Mouse (Mus musculus) stomach, postnatal 0 days (tissue): Measurements from ENCODE around the gene Dpp4.

Source experiments
- CTCF ChIP-seq: IDR thresholded peaks from 2 replicates; pipeline ENCODE4 v1.5.1; 2016; ENCODE audit warnings: antibody characterized with exemption, low read depth, mild to moderate bottlenecking, moderate library complexity
- EP300 ChIP-seq: optimal IDR thresholded peaks from 2 replicates; pipeline ENCODE3; 2016; ENCODE audit warnings: antibody characterized with exemption

DNA sequence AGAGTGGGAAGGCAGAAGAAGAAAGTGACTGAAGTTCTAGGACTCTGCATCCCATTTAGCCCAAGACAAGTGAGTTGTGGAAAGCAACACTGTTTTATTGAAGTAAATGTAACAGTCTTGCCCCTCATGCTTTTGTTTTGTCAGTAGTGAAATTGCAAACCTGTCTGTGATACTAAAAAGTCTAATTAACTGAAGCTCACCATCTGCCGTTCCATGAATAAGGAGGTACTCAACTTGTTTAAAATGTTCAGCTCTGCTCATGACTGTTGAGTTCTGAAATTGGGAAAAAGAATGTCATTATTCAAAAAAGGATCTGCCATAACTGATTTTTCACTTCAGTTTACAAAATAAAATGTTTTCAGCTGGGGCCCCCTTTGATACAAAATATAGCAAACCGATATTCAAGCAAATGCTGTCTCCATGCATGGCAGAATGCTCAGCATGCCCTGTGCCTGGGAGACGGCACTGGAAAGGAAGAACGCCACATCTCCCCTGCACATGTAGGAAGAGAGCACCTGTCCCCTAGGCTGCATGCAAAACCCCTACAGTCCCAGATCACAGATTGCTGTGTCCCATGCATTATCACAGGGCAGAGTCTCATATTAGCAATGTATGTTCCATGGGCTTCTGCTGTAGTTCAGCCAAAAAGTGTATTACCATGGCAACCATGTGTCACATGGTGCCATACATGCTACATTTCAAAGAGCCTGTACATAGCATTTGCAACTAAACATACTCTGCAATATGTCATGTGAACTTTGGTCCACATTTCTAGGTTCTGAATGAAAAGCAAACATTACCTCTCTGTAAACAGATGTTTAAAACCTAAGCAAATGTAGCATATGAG lies 77.4 kb downstream of the Dpp4 start:
- TF ChIP-seq CTCF (no peak), EP300 (no peak)
